Mouse (Mus musculus) liver, adult 2 months (tissue): ENCODE data around the gene Nelfe.

Experiments
- CTCF ChIP-seq: fragments of 200-500 bp; IDR thresholded peaks from 2 replicates; pipeline ENCODE4 v1.5.1; 2011; ENCODE audit warnings: low read depth, low read length, control low read depth
- POLR2A ChIP-seq: fragments of 200-500 bp; IDR thresholded peaks from 2 replicates; pipeline ENCODE4 v1.6.1; 2011; ENCODE audit warnings: low read length, control low read depth; ENCODE audit not compliant: insufficient read depth; ENCODE audit errors: extremely low read depth

DNA sequence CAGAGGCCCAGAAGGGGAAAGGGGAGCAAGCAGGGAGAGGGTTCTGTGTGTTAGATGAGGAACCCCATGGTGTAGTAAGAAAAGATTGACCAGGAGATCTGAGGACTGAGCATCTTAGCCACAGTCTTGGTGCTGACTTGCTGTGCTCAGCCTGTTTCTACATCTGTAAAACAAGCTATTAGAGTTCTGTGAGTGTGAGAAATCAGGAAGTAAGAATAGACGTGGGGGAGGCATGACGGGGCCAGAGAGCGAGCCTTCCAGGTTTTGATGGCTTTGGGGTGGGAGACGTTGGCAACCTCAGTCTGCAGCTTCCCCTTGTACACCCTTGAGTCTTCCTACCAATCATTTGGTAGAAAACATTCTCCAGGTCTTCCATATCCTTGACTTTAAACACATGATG is 8.5 kb downstream of the Nelfe start:
- no peak for TF ChIP-seq CTCF
- no peak for TF ChIP-seq POLR2A
